Mouse (Mus musculus) limb, embryonic 11.5 days (tissue): ENCODE measurements around the gene Tmem30a. TPM values are rescaled to one million over a fixed set of nuclear protein-coding genes. Genes with fewer than 3 reads are reported as not detected.

ENCODE experiments used
- ATAC-seq: fragments of 200-750 bp; cut with Nextera tagmentation; 2 replicates; pipeline ENCODE4 v1.8.0; 2017; ENCODE audit warnings: low read depth; ENCODE audit not compliant: insufficient number of reproducible peaks, low FRiP score, low TSS enrichment
- DNase-seq: peaks from one replicate; pipeline ENCODE4 v3.0.0-alpha.2; 2015; ENCODE audit warnings: low spot score
- H3K27ac ChIP-seq: fragments of 300-500 bp; sonication (generic); replicated peaks from 2 replicates; pipeline ENCODE4 v1.5.1; 2014; ENCODE audit warnings: low read depth, mild to moderate bottlenecking, low read length
- H3K27me3 ChIP-seq: fragments of 300-500 bp; sonication (generic); 2 replicates; pipeline ENCODE4 v1.6.1; 2014; ENCODE audit warnings: mild to moderate bottlenecking, low read length, mixed read lengths; ENCODE audit not compliant: control insufficient read depth, insufficient read depth
- H3K36me3 ChIP-seq: fragments of 300-500 bp; sonication (generic); 2 replicates; pipeline ENCODE4 v1.6.1; 2014; ENCODE audit warnings: mild to moderate bottlenecking, low read length, moderate library complexity, mixed read lengths; ENCODE audit not compliant: control insufficient read depth, insufficient read depth
- H3K4me1 ChIP-seq: fragments of 300-500 bp; sonication (generic); 2 replicates; pipeline ENCODE4 v1.6.1; 2014; ENCODE audit warnings: low read length, mixed read lengths; ENCODE audit not compliant: control insufficient read depth, insufficient read depth
- H3K4me2 ChIP-seq: fragments of 300-500 bp; sonication (generic); 2 replicates; pipeline ENCODE4 v1.6.1; 2014; ENCODE audit warnings: low read depth, mild to moderate bottlenecking, moderate library complexity; ENCODE audit not compliant: severe bottlenecking
- H3K4me3 ChIP-seq: fragments of 300-500 bp; sonication (generic); 2 replicates; pipeline ENCODE4 v1.5.1; 2014; ENCODE audit warnings: low read depth, low read length
- H3K9ac ChIP-seq: fragments of 300-500 bp; sonication (generic); 2 replicates; pipeline ENCODE4 v1.6.1; 2014; ENCODE audit warnings: mild to moderate bottlenecking, low read length
- H3K9me3 ChIP-seq: fragments of 300-500 bp; sonication (generic); 2 replicates; pipeline ENCODE4 v1.6.1; 2016; ENCODE audit warnings: low read length; ENCODE audit not compliant: control insufficient read depth
- WGBS: fragments of 180-500 bp; shearing (Covaris S2); extraction: QIAGEN DNeasy Blood & Tissue Kit; methylation state at CpG from one replicate; pipeline ENCODE4 v1.1.7; 2014; 5-methylcytosine and 5-hydroxymethylcytosine counted together
- polyA plus RNA-seq: library from polyadenylated mRNA; unstranded; fragments of >200 nt; fragmentation: Nextera tagmentation; extraction: Ambion mirVana; gene quantifications from 2 replicates; pipeline ENCODE4 v1.2.1, GENCODE M21; 2014

Gene Tmem30a
- polyA plus RNA-seq, 1 experiment from 2014 or later: 44.1 TPM

DNA sequence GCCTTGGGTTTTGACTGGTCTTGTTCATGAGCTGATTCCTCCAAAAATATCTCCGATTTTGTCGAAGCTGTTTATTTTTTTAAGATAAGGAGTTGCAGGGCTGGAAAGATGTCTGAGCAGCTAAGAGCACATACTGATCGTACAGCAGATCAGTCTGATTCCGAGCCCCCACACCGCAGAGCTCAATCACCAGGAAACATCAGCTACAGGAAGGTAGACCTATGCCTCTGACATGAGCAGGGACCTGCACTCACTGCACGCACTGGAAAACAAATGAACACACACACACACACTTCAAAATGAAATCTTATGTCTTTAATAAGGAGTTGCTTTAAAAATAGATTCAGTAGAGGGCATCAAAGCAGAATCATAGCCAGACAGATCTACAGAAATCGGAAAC lies 42.6 kb downstream of the Tmem30a start:
- 87% methylated on average over 7 of the region's 7 CpGs for WGBS
- no peak overlapping the region for H3K27ac ChIP-seq
- ATAC-seq: no peak

DNA sequence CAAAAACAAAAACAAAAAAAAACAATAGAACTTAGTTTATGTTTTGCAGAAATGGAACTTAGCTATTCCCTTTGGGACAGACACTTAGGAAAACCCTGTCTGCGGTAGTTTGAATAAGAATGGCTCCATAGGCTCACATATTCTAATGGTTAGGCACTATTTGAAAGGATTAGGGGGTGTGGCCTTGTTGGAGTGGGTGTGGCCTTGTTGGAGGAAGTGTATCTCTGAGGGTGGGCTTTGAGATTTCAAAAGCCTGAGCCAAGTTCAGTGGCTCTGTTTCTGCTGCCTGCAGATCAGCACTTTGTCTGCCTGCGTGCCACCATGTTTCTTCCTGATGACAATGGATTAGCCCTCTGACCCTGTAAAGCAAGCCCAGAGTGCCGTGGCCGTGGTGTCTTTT lies 48.3 kb downstream of the Tmem30a start:
- no peaks in the 10 kb centered on the region for H3K36me3 ChIP-seq
- no peak overlapping the region for H3K4me2 ChIP-seq
- no peak for ATAC-seq
- DNase-seq: no peak
- H3K27ac ChIP-seq: no peak overlapping the region
- H3K9ac ChIP-seq: no peak overlapping the region
- H3K9me3 ChIP-seq: no peaks in the 10 kb centered on the region
- no peak overlapping the region for H3K4me3 ChIP-seq
- H3K4me1 ChIP-seq: no peaks in the 10 kb centered on the region
- no peaks in the 10 kb centered on the region for H3K27me3 ChIP-seq
- 67% methylated on average over 4 of the region's 4 CpGs for WGBS

More for the DNA sequence above, 42.6 kb downstream of the Tmem30a start:
- no peaks in the 10 kb centered on the region for H3K27me3 ChIP-seq
- no peak overlapping the region for H3K4me2 ChIP-seq
- H3K9me3 ChIP-seq: no peaks in the 10 kb centered on the region
- no peak for DNase-seq
- 0 out of 2 replicates have a peak, but pooled peaks cover 3% of the 10 kb centered on the region for H3K36me3 ChIP-seq
- no peak overlapping the region for H3K4me3 ChIP-seq
- H3K4me1 ChIP-seq: no peaks in the 10 kb centered on the region
- H3K9ac ChIP-seq: no peak overlapping the region

DNA sequence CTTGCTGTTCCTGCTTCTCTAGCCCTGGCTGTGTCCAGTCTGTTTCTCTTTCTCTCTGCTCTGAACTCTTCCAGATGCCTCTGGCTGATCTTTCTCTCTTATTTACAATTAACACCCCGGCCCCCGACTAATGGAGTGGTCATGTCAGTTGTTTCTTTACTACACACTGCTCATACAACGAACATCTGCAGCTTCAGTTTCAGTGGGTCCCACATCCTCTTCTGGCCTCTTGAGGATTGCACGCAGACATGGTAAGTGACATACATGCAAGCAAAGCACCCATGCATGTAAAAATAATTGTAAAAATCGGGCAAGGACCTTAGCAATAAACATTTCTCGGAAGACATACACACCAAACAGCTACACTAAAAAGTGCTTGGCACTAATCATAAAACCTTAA lies 57.7 kb downstream of the Tmem30a start:
- Histone ChIP-seq H3K36me3 (no peaks in the 10 kb centered on the region), H3K9me3 (no peaks in the 10 kb centered on the region), H3K4me2 (no peak overlapping the region), H3K27ac (no peak overlapping the region), H3K9ac (no peak overlapping the region), H3K4me3 (no peak overlapping the region), H3K27me3 (no peaks in the 10 kb centered on the region), H3K4me1 (no peaks in the 10 kb centered on the region)
- peak; percentile 12 for DNase-seq
- no peak for ATAC-seq
- 88% methylated on average over 6 of the region's 6 CpGs for WGBS

DNA sequence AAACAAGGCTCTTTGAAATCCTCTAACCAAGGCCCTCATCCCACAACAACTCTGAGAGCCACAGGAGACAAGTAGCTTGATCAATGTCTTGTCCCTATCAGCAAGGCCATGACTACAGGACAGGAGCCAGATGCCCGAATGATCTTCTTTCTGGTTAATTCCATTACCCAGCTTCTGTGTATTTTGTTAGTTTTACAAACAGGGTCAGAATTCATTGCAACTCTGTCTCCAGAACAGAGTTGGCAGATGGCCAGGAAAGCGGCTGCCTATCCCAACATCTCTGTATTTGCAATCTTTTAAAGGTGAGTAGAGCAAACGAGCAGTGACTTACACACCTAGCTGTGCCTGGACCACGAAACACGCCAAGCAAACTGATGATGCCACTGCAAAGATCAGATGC lies 63.0 kb downstream of the Tmem30a start:
- Histone ChIP-seq H3K27me3 (no peaks in the 10 kb centered on the region), H3K36me3 (no peaks in the 10 kb centered on the region), H3K4me3 (no peak overlapping the region), H3K4me2 (no peak overlapping the region), H3K9me3 (no peaks in the 10 kb centered on the region), H3K27ac (no peak overlapping the region), H3K9ac (no peak overlapping the region), H3K4me1 (no peaks in the 10 kb centered on the region)
- WGBS: 91% methylated on average over 5 of the region's 5 CpGs
- DNase-seq (peak; percentile 17), ATAC-seq (no peak)

DNA sequence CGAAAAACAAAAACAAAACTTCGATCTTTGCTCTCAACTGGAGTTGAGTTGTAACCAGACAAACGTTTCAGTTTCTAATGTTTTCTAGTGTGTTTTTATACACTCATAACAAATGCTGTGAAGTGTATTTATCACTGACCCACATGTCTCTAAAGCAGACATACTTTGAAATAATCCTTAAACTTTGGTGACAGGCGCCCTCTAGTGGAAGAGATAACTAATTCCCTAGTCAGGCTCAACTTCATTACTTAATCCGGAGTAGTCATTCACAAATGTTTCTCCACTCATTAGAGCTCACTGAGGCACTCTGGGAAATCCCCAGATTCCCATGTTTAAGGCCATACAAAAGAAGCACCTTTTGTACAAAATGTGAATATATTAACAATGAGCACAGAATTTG lies 70.2 kb downstream of the Tmem30a start:
- ATAC-seq: no peak
- WGBS: 34% methylated on average over 5 of the region's 5 CpGs
- Histone ChIP-seq H3K9ac (no peak overlapping the region), H3K27ac (no peak overlapping the region), H3K4me2 (no peak overlapping the region), H3K4me1 (peaks cover 4% of the 10 kb centered on the region), H3K4me3 (no peak overlapping the region), H3K27me3 (peaks cover 15% of the 10 kb centered on the region), H3K9me3 (no peaks in the 10 kb centered on the region; the same call in 1 of the 2 replicates), H3K36me3 (no peaks in the 10 kb centered on the region)
- no peak for DNase-seq

DNA sequence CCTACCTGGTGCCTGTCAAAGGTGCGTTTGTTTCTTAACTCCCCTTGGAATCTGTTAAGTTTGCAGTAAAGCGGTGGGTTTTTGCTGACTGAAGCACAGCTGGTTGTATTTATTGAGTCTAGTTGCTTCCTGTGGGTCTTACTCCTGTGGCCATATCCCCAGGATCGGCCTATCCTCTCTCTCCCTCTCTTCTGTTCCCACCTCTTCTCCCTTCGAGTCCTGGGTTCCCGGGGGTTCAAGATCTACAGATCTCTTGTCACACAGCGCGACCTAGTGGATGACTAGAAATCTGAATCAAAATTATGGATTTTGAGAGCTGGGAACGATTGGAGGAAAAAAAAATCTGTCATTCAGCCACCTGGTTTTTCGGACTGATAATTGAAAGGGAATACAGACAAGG lies 72.3 kb downstream of the Tmem30a start:
- Histone ChIP-seq H3K27me3 (peaks cover 23% of the 10 kb centered on the region), H3K4me1 (peaks cover 7% of the 10 kb centered on the region), H3K36me3 (no peaks in the 10 kb centered on the region), H3K4me2 (no peak overlapping the region), H3K4me3 (no peak overlapping the region), H3K27ac (no peak overlapping the region), H3K9me3 (no peaks in the 10 kb centered on the region; the same call in 1 of the 2 replicates), H3K9ac (no peak overlapping the region)
- peak; percentile 73 for DNase-seq
- no peak for ATAC-seq
- WGBS: 8% methylated on average over 9 of the region's 9 CpGs

DNA sequence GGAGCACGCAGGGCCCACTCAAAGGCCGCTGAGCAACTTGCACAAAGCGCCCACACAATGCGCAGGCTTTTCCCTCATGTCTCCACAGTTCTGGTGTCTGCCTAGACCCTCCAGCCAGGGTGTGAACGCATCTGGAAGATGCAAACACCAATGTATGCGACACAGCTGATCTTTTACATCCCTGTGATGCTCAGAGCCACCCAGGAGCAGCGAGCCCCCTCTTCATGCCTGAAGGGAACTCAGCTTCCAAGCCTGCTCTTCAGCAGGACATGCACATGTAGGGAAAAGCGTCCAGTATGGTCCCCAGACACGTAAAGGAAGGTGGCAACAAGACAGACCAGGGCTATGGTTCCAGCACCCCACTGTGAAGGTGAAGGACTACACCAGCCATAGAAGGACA lies 73.2 kb downstream of the Tmem30a start:
- Histone ChIP-seq H3K4me1 (peaks cover 7% of the 10 kb centered on the region), H3K27ac (no peak overlapping the region), H3K4me3 (no peak overlapping the region; the same call in 1 of the 2 replicates), H3K27me3 (peaks cover 23% of the 10 kb centered on the region), H3K9ac (no peak overlapping the region), H3K4me2 (peak overlapping the region; percentile 89; the same call in 1 of the 2 replicates), H3K9me3 (no peaks in the 10 kb centered on the region; the same call in 1 of the 2 replicates), H3K36me3 (no peaks in the 10 kb centered on the region)
- peak; percentile 39 for DNase-seq
- 28% methylated on average over 9 of the region's 9 CpGs for WGBS
- ATAC-seq: no peak

DNA sequence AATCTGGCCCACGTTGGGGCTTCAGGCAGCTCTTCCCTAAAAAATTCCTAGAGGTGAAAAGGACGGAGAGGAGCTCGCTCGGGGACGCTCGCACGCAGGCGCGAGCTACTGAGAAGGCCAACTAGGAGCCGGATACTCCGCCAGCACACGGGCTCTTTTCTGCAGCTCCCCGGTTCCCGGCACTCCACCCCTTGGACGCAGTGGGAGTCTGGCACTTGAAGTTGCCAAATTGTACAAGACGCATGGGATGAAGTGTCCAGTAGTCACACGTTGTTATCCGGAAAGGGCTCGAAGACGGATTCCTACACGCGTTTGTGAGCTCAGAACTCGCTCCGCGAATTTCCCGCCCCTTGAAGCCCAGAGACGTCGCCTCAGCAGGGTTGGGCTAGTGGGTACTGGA lies 73.9 kb downstream of the Tmem30a start:
- Histone ChIP-seq H3K4me1 (peaks cover 7% of the 10 kb centered on the region), H3K4me3 (peak overlapping the region; percentile 51), H3K9ac (peak overlapping the region; percentile 70; the same call in 1 of the 2 replicates), H3K36me3 (no peaks in the 10 kb centered on the region), H3K27ac (no peak overlapping the region), H3K9me3 (no peaks in the 10 kb centered on the region; the same call in 1 of the 2 replicates), H3K27me3 (peaks cover 23% of the 10 kb centered on the region), H3K4me2 (peak overlapping the region; percentile 89)
- ATAC-seq (no peak), DNase-seq (peak; percentile 68)
- 1% methylated on average over 28 of the region's 28 CpGs for WGBS
